Mouse (Mus musculus) lung, postnatal 0 days (tissue): Measurements from ENCODE around the gene Cyb5rl. TPM values are rescaled to one million over a fixed set of nuclear protein-coding genes. Genes with fewer than 3 reads are reported as not detected.
A peak's percentile ranks its signal among the peaks of the same experiment; 100 is the strongest.

Source experiments
- ATAC-seq: fragments of 200-750 bp; cut with Nextera tagmentation; 2 replicates; pipeline ENCODE4 v1.8.0; 2017; ENCODE audit warnings: moderate library complexity
- DNase-seq: peaks from one replicate; pipeline ENCODE4 v3.0.0-alpha.2; 2016; ENCODE audit warnings: low spot score
- H3K27ac ChIP-seq: fragments of 300-500 bp; sonication (generic); 2 replicates; pipeline ENCODE4 v1.5.1; 2014; ENCODE audit warnings: antibody characterized with exemption, mild to moderate bottlenecking, low read length, mixed read lengths
- H3K27me3 ChIP-seq: fragments of 300-500 bp; sonication (generic); replicated peaks from 2 replicates; pipeline ENCODE4 v1.6.1; 2014; ENCODE audit warnings: low read length, mixed read lengths; ENCODE audit not compliant: insufficient read depth
- H3K36me3 ChIP-seq: fragments of 300-500 bp; sonication (generic); 2 replicates; pipeline ENCODE4 v1.6.1; 2014; ENCODE audit warnings: low read length, mixed read lengths; ENCODE audit not compliant: insufficient read depth
- H3K4me1 ChIP-seq: fragments of 300-500 bp; sonication (generic); 2 replicates; pipeline ENCODE4 v1.6.1; 2014; ENCODE audit warnings: antibody characterized with exemption, low read depth, low read length, mixed read lengths; ENCODE audit not compliant: insufficient read depth
- H3K4me2 ChIP-seq: fragments of 300-500 bp; sonication (generic); replicated peaks from 2 replicates; pipeline ENCODE4 v1.6.1; 2014; ENCODE audit warnings: low read depth, mild to moderate bottlenecking, low read length, moderate library complexity, mixed read lengths
- H3K4me3 ChIP-seq: fragments of 300-500 bp; sonication (generic); 2 replicates; pipeline ENCODE4 v1.5.1; 2014; ENCODE audit warnings: low read depth, low read length
- H3K9ac ChIP-seq: fragments of 300-500 bp; sonication (generic); replicated peaks from 2 replicates; pipeline ENCODE4 v1.6.1; 2014; ENCODE audit warnings: low read depth, mild to moderate bottlenecking
- H3K9me3 ChIP-seq: fragments of 300-500 bp; sonication (generic); 2 replicates; pipeline ENCODE4 v1.6.1; 2016; ENCODE audit warnings: low read length, mixed read lengths
- CTCF ChIP-seq: IDR thresholded peaks from 2 replicates; pipeline ENCODE4 v1.5.1; 2016; ENCODE audit warnings: antibody characterized with exemption, mild to moderate bottlenecking
- EP300 ChIP-seq: IDR thresholded peaks from 2 replicates; pipeline ENCODE4 v1.6.1; 2016; ENCODE audit warnings: antibody characterized with exemption, mild to moderate bottlenecking, control low read depth
- WGBS: fragments of 180-500 bp; shearing (Covaris S2); extraction: QIAGEN DNeasy Blood & Tissue Kit; methylation state at CpG from one replicate; pipeline ENCODE4 v1.1.7; 2014; 5-methylcytosine and 5-hydroxymethylcytosine counted together
- polyA plus RNA-seq: library from polyadenylated mRNA; unstranded; fragments of >200 nt; fragmentation: Nextera tagmentation; extraction: Ambion mirVana; gene quantifications from 2 replicates; pipeline ENCODE4 v1.2.1, GENCODE M21; 2015

Cyb5rl gene
- polyA plus RNA-seq, 1 experiment from 2014 or later, result 5.4 TPM

- H3K4me2 ChIP-seq, result no peak overlapping the region
- H3K4me1 ChIP-seq, result no peaks in the 10 kb centered on the region
- H3K27me3 ChIP-seq, result no peaks in the 10 kb centered on the region
- no peak overlapping the region for H3K27ac ChIP-seq
- H3K9ac ChIP-seq, result no peak overlapping the region
- H3K36me3 ChIP-seq, result peaks cover 29% of the 10 kb centered on the region; the same call in 1 of the 2 replicates
- no peak for DNase-seq
- no peak for TF ChIP-seq CTCF
- WGBS, result 58% methylated on average over 3 of the region's 3 CpGs
- H3K9me3 ChIP-seq, result no peaks in the 10 kb centered on the region
- no peak overlapping the region for H3K4me3 ChIP-seq
- no peak for ATAC-seq
These were observed 10.7 kb upstream of the Cyb5rl start for GRCm38 (mm10) chr4:107056088-107056487.

- Histone ChIP-seq H3K4me3 (no peak overlapping the region), H3K4me1 (no peaks in the 10 kb centered on the region), H3K9ac (no peak overlapping the region), H3K36me3 (peaks cover 41% of the 10 kb centered on the region), H3K27ac (no peak overlapping the region), H3K9me3 (no peaks in the 10 kb centered on the region), H3K27me3 (no peaks in the 10 kb centered on the region), H3K4me2 (no peak overlapping the region)
- DNase-seq, result no peak
- 82% methylated on average over 5 of the region's 5 CpGs for WGBS
- TF ChIP-seq CTCF (no peak), EP300 (no peak)
- no peak for ATAC-seq
These were observed 8.4 kb upstream of the Cyb5rl start for GRCm38 (mm10) chr4:107058346-107058745.

DNA sequence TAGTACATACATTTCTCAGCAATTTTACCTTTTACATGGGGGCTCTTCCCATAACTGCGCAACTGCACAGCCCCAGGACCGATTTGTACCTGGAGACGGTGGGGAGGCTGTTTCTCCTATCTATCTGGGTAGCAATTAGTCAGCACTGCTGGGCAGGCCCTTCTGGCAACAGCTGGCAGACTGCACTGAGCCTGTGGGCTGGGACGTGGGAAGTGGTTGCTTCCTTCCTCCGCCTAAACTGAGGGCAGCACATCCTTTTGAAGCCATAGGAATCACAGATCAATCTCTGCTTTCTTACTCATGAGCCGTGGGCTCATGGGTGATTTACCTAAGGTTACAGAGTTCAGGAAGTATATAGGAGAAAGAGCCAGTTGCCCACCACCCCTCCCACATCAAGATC is 8.0 kb upstream of the Cyb5rl start:
- Histone ChIP-seq H3K4me3 (no peak overlapping the region), H3K27me3 (no peaks in the 10 kb centered on the region), H3K4me1 (no peaks in the 10 kb centered on the region), H3K27ac (no peak overlapping the region), H3K9me3 (no peaks in the 10 kb centered on the region), H3K4me2 (no peak overlapping the region), H3K36me3 (peaks cover 45% of the 10 kb centered on the region), H3K9ac (no peak overlapping the region)
- TF ChIP-seq CTCF (no peak), EP300 (no peak)
- DNase-seq (peak; percentile 7), ATAC-seq (peak; percentile 30; the same call in 1 of the 2 replicates)
- 70% methylated on average over 6 of the region's 6 CpGs for WGBS

- H3K4me3 ChIP-seq, result no peak overlapping the region
- no peak overlapping the region for H3K4me2 ChIP-seq
- DNase-seq, result no peak
- H3K27ac ChIP-seq, result no peak overlapping the region
- peaks cover 47% of the 10 kb centered on the region for H3K36me3 ChIP-seq
- no peaks in the 10 kb centered on the region for H3K27me3 ChIP-seq
- no peaks in the 10 kb centered on the region for H3K9me3 ChIP-seq
- H3K9ac ChIP-seq, result no peak overlapping the region
- WGBS, result 92% methylated on average over 4 of the region's 4 CpGs
- no peak for ATAC-seq
- peaks cover 7% of the 10 kb centered on the region; the same call in 1 of the 2 replicates for H3K4me1 ChIP-seq
- no peak for TF ChIP-seq EP300
- TF ChIP-seq CTCF, result no peak
These were observed 5.2 kb upstream of the Cyb5rl start for GRCm38 (mm10) chr4:107061560-107061959.

- Histone ChIP-seq H3K4me2 (no peak overlapping the region), H3K27ac (no peak overlapping the region), H3K4me1 (peaks cover 7% of the 10 kb centered on the region; the same call in 1 of the 2 replicates), H3K9me3 (no peaks in the 10 kb centered on the region), H3K4me3 (no peak overlapping the region), H3K27me3 (no peaks in the 10 kb centered on the region), H3K9ac (no peak overlapping the region), H3K36me3 (peaks cover 33% of the 10 kb centered on the region)
- ATAC-seq, result no peak
- no peak for DNase-seq
- 81% methylated on average over 3 of the region's 3 CpGs for WGBS
- TF ChIP-seq EP300, result no peak
- no peak for TF ChIP-seq CTCF
These were observed 3.6 kb upstream of the Cyb5rl start for GRCm38 (mm10) chr4:107063214-107063613.

GRCm38 (mm10) chr4:107064394-107065098 is 2.2 kb upstream of the Cyb5rl start:
- Histone ChIP-seq H3K27ac (no peak overlapping the region), H3K36me3 (peaks cover 33% of the 10 kb centered on the region), H3K9ac (no peak overlapping the region), H3K27me3 (no peaks in the 10 kb centered on the region), H3K4me2 (no peak overlapping the region), H3K9me3 (no peaks in the 10 kb centered on the region), H3K4me1 (peaks cover 7% of the 10 kb centered on the region; the same call in 1 of the 2 replicates), H3K4me3 (no peak overlapping the region)
- WGBS, result 88% methylated on average over 5 of the region's 5 CpGs
- ATAC-seq (no peak), DNase-seq (no peak)
- no peak for TF ChIP-seq EP300
- TF ChIP-seq CTCF, result no peak
